Mouse (Mus musculus): ENCODE results near the gene Fbl.
"Not testable (repeated sequence)": the region's sequence is repeated elsewhere in the genome, so short reads cannot be mapped to it uniquely, and the experiment has no call there.

Fbl gene

GRCm38 (mm10) chr7:28169489-28170422 lies at the start of gene Fbl:
Fbl (plus strand) TSS chr7:28169710.
- DNase-seq = peak; percentile 92

GRCm38 (mm10) chr7:28129166-28129565 lies 40.3 kb upstream of the Fbl start, which contains the start of gene 9530053A07Rik:
9530053A07Rik (plus strand) TSS chr7:28129466.
- DNase-seq = no peak

GRCm38 (mm10) chr7:28137613-28138012 lies 31.9 kb upstream of the Fbl start:
- DNase-seq = no peak

GRCm38 (mm10) chr7:28148263-28148662 lies 21.2 kb upstream of the Fbl start:
- peak; percentile 24 for DNase-seq

- no peak for DNase-seq
Measured at GRCm38 (mm10) chr7:28149841-28150240, 19.7 kb upstream of the Fbl start.

GRCm38 (mm10) chr7:28151584-28152221 lies 17.8 kb upstream of the Fbl start:
- DNase-seq = no peak

- not testable (repeated sequence) for DNase-seq
Measured at GRCm38 (mm10) chr7:28153595-28153994, 15.9 kb upstream of the Fbl start.

GRCm38 (mm10) chr7:28159292-28159691 lies 10.2 kb upstream of the Fbl start:
- DNase-seq = no peak

GRCm38 (mm10) chr7:28159893-28160292 lies 9.6 kb upstream of the Fbl start:
- DNase-seq = no peak

GRCm38 (mm10) chr7:28161163-28161749 lies 8.3 kb upstream of the Fbl start:
- no peak for DNase-seq

GRCm38 (mm10) chr7:28165406-28165805 lies 4.1 kb upstream of the Fbl start:
- DNase-seq = no peak

- peak; percentile 61 for DNase-seq
Measured at GRCm38 (mm10) chr7:28168320-28169115, 992 bp upstream of the Fbl start.

- DNase-seq = no peak
Measured at GRCm38 (mm10) chr7:28175358-28175757, 5.8 kb downstream of the Fbl start.

- peak; percentile 99 for DNase-seq
Measured at GRCm38 (mm10) chr7:28179228-28179627, 9.7 kb downstream of the Fbl start, which contains the start of gene Dyrk1b. Dyrk1b (plus strand) TSS chr7:28179469.

- peak; percentile 97 for DNase-seq
Measured at GRCm38 (mm10) chr7:28179741-28180377, 10.3 kb downstream of the Fbl start.

- no peak for DNase-seq
Measured at GRCm38 (mm10) chr7:28180890-28181289, 11.4 kb downstream of the Fbl start.

GRCm38 (mm10) chr7:28181376-28181775 lies 11.9 kb downstream of the Fbl start:
- DNase-seq = no peak

- no peak for DNase-seq
Measured at GRCm38 (mm10) chr7:28182320-28182719, 12.8 kb downstream of the Fbl start.

GRCm38 (mm10) chr7:28185884-28186283 lies 16.4 kb downstream of the Fbl start:
- DNase-seq = no peak

GRCm38 (mm10) chr7:28186631-28187030 lies 17.1 kb downstream of the Fbl start:
- no peak for DNase-seq

GRCm38 (mm10) chr7:28191489-28191888 lies 22.0 kb downstream of the Fbl start:
- no peak for DNase-seq

GRCm38 (mm10) chr7:28191903-28192302 lies 22.4 kb downstream of the Fbl start:
- DNase-seq = no peak

Measured in layer of hippocampus, adult 9-11 months (tissue).